Mouse (Mus musculus) thymus, postnatal 10 days (tissue): ENCODE measurements around the gene Scnn1b.

ENCODE experiments used
- DNase-seq, 2 experiments: peaks; one replicate each; pipeline ENCODE4 v3.0.0; 2021; ENCODE audit warnings: low spot score in 2 of 2

Gene Scnn1b

GRCm38 (mm10) chr7:121913944-121914343 is 49.1 kb downstream of the Scnn1b start:
- no peak for DNase-seq

GRCm38 (mm10) chr7:121924361-121924760 is 59.5 kb downstream of the Scnn1b start:
- DNase-seq, result no peak

- DNase-seq, result no peak
Observed at GRCm38 (mm10) chr7:121927882-121928281, 63.0 kb downstream of the Scnn1b start.

GRCm38 (mm10) chr7:121931246-121931645 is 66.4 kb downstream of the Scnn1b start:
- DNase-seq, result no peak

- no peak for DNase-seq
Observed at GRCm38 (mm10) chr7:121933675-121934074, 68.8 kb downstream of the Scnn1b start.

GRCm38 (mm10) chr7:121934346-121934745 is 69.5 kb downstream of the Scnn1b start:
- peak; percentile 41 to 44 for DNase-seq

GRCm38 (mm10) chr7:121935906-121936794 is 71.3 kb downstream of the Scnn1b start:
- DNase-seq, result no peak

- no peak for DNase-seq
Observed at GRCm38 (mm10) chr7:121936861-121937630, 72.2 kb downstream of the Scnn1b start.

- DNase-seq, result no peak
Observed at GRCm38 (mm10) chr7:121938124-121938891, 73.5 kb downstream of the Scnn1b start.

GRCm38 (mm10) chr7:121939244-121939643 is 74.4 kb downstream of the Scnn1b start:
- DNase-seq, result no peak

- DNase-seq, result no peak
Observed at GRCm38 (mm10) chr7:121939729-121940128, 74.9 kb downstream of the Scnn1b start.

- no peak for DNase-seq
Observed at GRCm38 (mm10) chr7:121941016-121941415, 76.2 kb downstream of the Scnn1b start.

GRCm38 (mm10) chr7:121941640-121942039 is 76.8 kb downstream of the Scnn1b start:
- no peak for DNase-seq

GRCm38 (mm10) chr7:121942371-121942770 is 77.5 kb downstream of the Scnn1b start:
- no peak for DNase-seq

- no peak for DNase-seq
Observed at GRCm38 (mm10) chr7:121946196-121946595, 81.4 kb downstream of the Scnn1b start.

GRCm38 (mm10) chr7:121947513-121947912 is 82.7 kb downstream of the Scnn1b start:
- DNase-seq, result no peak

- no peak for DNase-seq
Observed at GRCm38 (mm10) chr7:121954891-121955669, 90.2 kb downstream of the Scnn1b start.

GRCm38 (mm10) chr7:121955802-121956201 is 91.0 kb downstream of the Scnn1b start:
- DNase-seq, result no peak

GRCm38 (mm10) chr7:121961913-121962570 is 97.2 kb downstream of the Scnn1b start:
- DNase-seq, result no peak

GRCm38 (mm10) chr7:121962571-121962959 is 97.7 kb downstream of the Scnn1b start:
- no peak for DNase-seq
